Mouse (Mus musculus) midbrain, embryonic 10.5 days (tissue): ENCODE measurements around the gene Osr1. TPM values are rescaled to one million over a fixed set of nuclear protein-coding genes. Genes with fewer than 3 reads are reported as not detected.

ENCODE experiments used
- DNase-seq: peaks from one replicate; pipeline ENCODE4 v3.0.0-alpha.2; 2017; ENCODE audit warnings: low spot score
- H3K27ac ChIP-seq: fragments of 300-500 bp; sonication (generic); replicated peaks from 2 replicates; pipeline ENCODE4 v1.5.1; 2016; ENCODE audit warnings: mild to moderate bottlenecking
- H3K27me3 ChIP-seq: fragments of 300-500 bp; sonication (generic); 2 replicates; pipeline ENCODE4 v1.6.1; 2016; ENCODE audit warnings: low read depth, mild to moderate bottlenecking; ENCODE audit not compliant: poor library complexity, severe bottlenecking
- H3K36me3 ChIP-seq: fragments of 300-500 bp; sonication (generic); 2 replicates; pipeline ENCODE4 v1.6.1; 2016; ENCODE audit warnings: mild to moderate bottlenecking, moderate library complexity
- H3K4me1 ChIP-seq: fragments of 300-500 bp; sonication (generic); 2 replicates; pipeline ENCODE4 v1.6.1; 2016
- H3K4me3 ChIP-seq: fragments of 300-500 bp; sonication (generic); 2 replicates; pipeline ENCODE4 v1.5.1; 2016; ENCODE audit warnings: mild to moderate bottlenecking, moderate library complexity
- H3K9me3 ChIP-seq: fragments of 300-500 bp; sonication (generic); replicated peaks from 2 replicates; pipeline ENCODE4 v1.6.1; 2016; ENCODE audit warnings: mild to moderate bottlenecking
- WGBS: fragments of 180-500 bp; shearing (Covaris S2); methylation state at CpG from one replicate; pipeline ENCODE4 v1.1.7; 2016; 5-methylcytosine and 5-hydroxymethylcytosine counted together
- polyA plus RNA-seq: library from polyadenylated mRNA; unstranded; fragments of >200 nt; fragmentation: Nextera tagmentation; extraction: Ambion mirVana; gene quantifications from 2 replicates; pipeline ENCODE4 v1.2.1, GENCODE M21; 2016

Gene Osr1
- 5.4 and 13.1 TPM in 2 replicates for polyA plus RNA-seq

- peaks cover 63% of the 10 kb centered on the region for H3K27me3 ChIP-seq
Observed at GRCm38 (mm10) chr12:9569971-9570370, at the start of gene Osr1. Gene Osr1, plus strand, starts transcription at chr12:9570116.

GRCm38 (mm10) chr12:9550328-9550727, 19.6 kb upstream of the Osr1 start:
- Histone ChIP-seq H3K4me1 (no peaks in the 10 kb centered on the region), H3K36me3 (no peaks in the 10 kb centered on the region), H3K27ac (no peak overlapping the region)

More at GRCm38 (mm10) chr12:9569971-9570370, at the start of gene Osr1:
- H3K4me3 ChIP-seq: peak within 1 kb of the TSS; percentile 48
- WGBS: under 1% methylated on average over 15 of the region's 15 CpGs
- H3K9me3 ChIP-seq: no peaks in the 10 kb centered on the region
- peak; percentile 72 for DNase-seq
- no peaks in the 10 kb centered on the region for H3K36me3 ChIP-seq
- H3K4me1 ChIP-seq: peaks cover 18% of the 10 kb centered on the region
- no peak within 1 kb of the TSS for H3K27ac ChIP-seq

DNA sequence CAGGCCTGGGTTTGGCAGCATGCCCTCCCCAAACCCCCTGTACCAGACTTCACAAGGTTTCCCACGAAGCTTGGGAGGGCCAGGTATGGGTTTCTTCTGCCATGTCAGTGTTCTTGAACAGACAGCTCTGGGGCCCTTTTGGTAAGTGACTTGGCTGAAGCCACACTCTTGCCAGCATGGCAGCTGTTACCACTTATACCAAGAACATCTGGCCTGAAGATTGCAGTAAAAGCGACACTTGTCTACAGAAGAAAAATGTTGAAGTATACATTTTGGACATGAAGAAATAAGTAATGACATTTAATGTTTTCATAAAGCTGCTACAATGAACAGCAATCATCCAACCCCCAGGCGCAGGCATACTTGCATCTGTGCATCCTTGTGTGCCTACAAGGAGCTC, 5.0 kb upstream of the Osr1 start:
- no peaks in the 10 kb centered on the region for H3K9me3 ChIP-seq
- 85% methylated on average over 3 of the region's 3 CpGs for WGBS
- H3K4me3 ChIP-seq: no peak overlapping the region
- no peak for DNase-seq
- H3K4me1 ChIP-seq: peaks cover under 1% of the 10 kb centered on the region; the same call in 1 of the 2 replicates
- H3K27ac ChIP-seq: no peak overlapping the region
- no peaks in the 10 kb centered on the region for H3K36me3 ChIP-seq
- H3K27me3 ChIP-seq: peaks cover 13% of the 10 kb centered on the region

More at GRCm38 (mm10) chr12:9550328-9550727, 19.6 kb upstream of the Osr1 start:
- WGBS: 94% methylated on average over 2 of the region's 2 CpGs
- no peaks in the 10 kb centered on the region for H3K9me3 ChIP-seq
- DNase-seq: no peak
- no peaks in the 10 kb centered on the region for H3K27me3 ChIP-seq
- no peak overlapping the region for H3K4me3 ChIP-seq

DNA sequence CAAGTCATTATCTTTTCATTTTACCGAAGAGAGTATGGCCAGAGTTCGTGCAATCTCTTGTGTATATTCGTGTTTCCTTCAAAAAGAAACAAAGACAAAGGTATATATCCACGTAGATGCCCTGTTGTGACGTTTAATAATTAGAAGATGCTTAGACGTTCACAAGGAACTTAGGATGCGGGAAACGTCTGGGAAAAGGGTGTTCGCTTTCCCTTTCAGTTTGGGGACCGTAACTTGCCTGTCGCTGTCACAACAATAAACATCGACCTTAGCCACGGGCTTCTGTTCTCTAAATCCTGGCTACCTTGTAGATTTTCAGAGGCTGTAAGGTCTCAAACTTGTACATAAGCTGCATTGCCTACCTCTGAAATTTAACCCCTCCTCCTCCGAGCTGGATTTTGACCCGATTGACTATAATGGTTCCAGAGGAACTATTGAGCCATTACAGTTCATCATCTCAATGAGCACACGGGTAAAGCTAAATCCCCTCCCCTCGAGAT, 630 bp downstream of the Osr1 start:
- Histone ChIP-seq H3K9me3 (no peaks in the 10 kb centered on the region), H3K27ac (no peak overlapping the region), H3K4me1 (peaks cover 18% of the 10 kb centered on the region), H3K27me3 (peaks cover 69% of the 10 kb centered on the region), H3K36me3 (no peaks in the 10 kb centered on the region), H3K4me3 (peak overlapping the region; percentile 48)
- WGBS: under 1% methylated on average over 17 of the region's 17 CpGs
- DNase-seq: peak; percentile 23

DNA sequence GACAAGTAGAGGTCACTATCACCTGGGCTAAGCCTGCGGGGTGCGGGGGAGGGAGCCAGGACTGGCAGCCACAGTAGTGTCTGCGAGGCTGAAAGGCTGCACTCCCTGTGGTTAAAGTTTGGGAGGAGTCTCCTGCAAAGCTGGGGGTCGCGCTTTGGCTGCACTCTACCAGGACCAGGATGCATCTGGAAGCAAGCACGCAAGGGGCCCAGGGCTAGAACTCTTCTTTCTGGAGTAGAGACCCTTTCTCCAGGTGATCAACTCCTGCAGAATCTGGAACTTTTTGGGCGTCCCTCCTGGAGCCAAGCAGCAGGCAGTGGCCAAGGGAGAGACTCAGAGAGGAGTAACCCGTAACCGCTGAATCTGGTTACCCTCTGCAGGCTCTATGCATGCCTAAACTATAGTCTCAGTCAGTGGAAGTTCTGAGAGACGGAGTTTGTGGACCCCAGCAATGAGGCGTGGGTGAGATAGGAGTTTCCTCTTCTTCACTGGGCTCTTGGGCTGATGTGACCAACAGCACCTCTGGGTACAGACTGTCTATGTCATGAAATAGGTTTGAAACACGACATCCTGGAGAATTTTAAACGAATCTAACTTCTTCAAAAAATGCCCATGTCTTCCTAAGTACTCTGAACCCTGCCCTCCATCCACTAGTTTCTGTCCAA, 1.5 kb downstream of the Osr1 start:
- H3K4me3 ChIP-seq: no peak overlapping the region
- DNase-seq: peak; percentile 27
- H3K36me3 ChIP-seq: no peaks in the 10 kb centered on the region
- WGBS: 1% methylated on average over 13 of the region's 13 CpGs
- peaks cover 77% of the 10 kb centered on the region for H3K27me3 ChIP-seq
- peaks cover 18% of the 10 kb centered on the region for H3K4me1 ChIP-seq
- no peaks in the 10 kb centered on the region for H3K9me3 ChIP-seq
- no peak overlapping the region for H3K27ac ChIP-seq

DNA sequence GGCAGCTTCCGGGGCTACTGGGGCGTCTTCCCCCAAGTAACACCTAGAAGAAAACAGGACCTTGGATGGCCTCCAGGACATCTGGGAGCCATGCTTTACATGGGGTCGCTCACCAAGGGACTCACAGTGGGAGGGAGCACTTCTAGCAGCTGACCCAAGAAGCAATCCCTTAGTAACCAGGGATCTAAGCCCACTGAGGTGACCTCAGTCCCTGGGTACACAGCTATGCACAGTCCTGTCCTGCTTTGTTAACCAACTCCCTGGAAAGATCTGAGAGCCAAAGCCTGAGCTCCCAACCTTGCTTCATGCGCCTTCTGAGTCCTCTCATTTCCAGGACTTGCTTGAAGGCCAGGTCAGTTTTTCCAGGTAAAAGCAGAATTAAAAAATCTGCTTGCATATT, 2.1 kb downstream of the Osr1 start:
- Histone ChIP-seq H3K27me3 (peaks cover 83% of the 10 kb centered on the region), H3K4me1 (peaks cover 18% of the 10 kb centered on the region), H3K4me3 (no peak overlapping the region), H3K9me3 (no peaks in the 10 kb centered on the region), H3K36me3 (no peaks in the 10 kb centered on the region), H3K27ac (no peak overlapping the region)
- WGBS: 7% methylated on average over 4 of the region's 4 CpGs
- DNase-seq: peak; percentile 22

DNA sequence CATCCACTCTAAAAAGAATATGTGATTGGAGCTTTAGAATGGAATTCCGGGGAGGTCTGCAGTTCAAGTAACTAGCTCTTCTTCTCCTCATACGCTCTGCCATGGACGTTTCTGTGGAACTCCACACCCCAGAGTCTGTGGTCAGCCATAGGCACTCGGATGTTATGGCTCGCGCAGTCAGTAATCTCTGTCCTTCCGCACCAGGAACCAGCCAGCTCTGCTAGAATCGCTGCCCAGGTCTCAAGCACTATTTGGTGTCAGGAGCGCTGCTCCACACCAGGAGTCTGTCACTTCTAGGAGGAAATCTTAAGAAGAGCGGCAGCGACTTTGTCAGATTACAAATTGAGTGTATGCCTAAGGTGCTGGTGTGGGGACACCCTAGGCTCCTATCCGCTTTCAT, 3.8 kb downstream of the Osr1 start:
- Histone ChIP-seq H3K4me1 (peaks cover 18% of the 10 kb centered on the region), H3K36me3 (no peaks in the 10 kb centered on the region), H3K27ac (no peak overlapping the region), H3K9me3 (no peaks in the 10 kb centered on the region), H3K27me3 (peaks cover 98% of the 10 kb centered on the region), H3K4me3 (peak overlapping the region; percentile 55)
- DNase-seq: peak; percentile 38
- WGBS: 2% methylated on average over 12 of the region's 12 CpGs

- peak; percentile 77 for DNase-seq
- Histone ChIP-seq H3K4me3 (peak overlapping the region; percentile 55), H3K9me3 (no peaks in the 10 kb centered on the region), H3K27ac (no peak overlapping the region), H3K27me3 (peaks cover 98% of the 10 kb centered on the region), H3K36me3 (no peaks in the 10 kb centered on the region), H3K4me1 (peaks cover 20% of the 10 kb centered on the region)
- WGBS: under 1% methylated on average over 38 of the region's 38 CpGs
Observed at GRCm38 (mm10) chr12:9574244-9574871, 4.4 kb downstream of the Osr1 start.

DNA sequence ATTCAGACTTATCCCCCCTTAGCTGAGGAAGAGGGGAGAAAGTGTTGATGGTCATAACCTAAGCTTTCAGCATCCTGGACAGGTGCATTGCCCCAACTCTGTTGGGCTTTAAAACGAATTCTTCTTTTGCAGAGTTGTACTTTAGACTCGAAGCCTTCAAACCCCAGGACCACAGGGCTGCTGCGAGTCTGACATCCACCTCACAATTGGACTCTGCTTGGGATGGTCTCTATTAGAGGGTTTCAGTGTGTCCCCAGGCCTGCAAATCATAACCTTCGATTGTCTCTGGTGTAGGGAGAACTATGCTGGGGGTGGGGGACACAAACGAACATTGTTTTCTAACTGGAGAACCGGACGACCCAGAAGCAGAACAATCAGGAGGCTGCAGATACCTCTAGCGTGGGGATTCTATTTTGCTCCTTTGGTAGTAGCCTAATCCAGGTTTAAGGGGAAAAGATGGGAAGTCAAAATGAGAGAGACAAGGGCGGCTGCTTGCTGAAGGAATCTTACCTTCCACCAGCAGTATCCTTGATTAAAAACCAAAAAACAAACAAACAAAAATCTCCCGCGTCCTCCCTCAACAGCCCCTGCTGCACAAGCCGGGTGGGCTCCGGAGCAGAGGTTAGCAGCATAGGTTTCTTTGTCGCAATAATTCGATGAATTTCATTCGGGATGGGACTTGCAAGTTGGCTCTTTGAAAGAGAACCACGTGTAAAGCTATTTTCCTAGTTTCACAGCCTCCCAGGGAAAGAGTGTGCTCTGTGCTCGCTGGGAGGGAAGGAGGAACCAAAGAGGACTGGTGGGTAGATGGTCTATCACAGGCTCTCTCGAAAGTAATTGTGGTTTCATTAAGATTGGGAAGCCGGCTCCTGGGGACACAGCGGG, 5.5 kb downstream of the Osr1 start:
- no peaks in the 10 kb centered on the region for H3K36me3 ChIP-seq
- no peaks in the 10 kb centered on the region for H3K9me3 ChIP-seq
- H3K4me3 ChIP-seq: no peak overlapping the region; the same call in 1 of the 2 replicates
- under 1% methylated on average over 21 of the region's 21 CpGs for WGBS
- no peak overlapping the region for H3K27ac ChIP-seq
- DNase-seq: peak; percentile 45
- peaks cover 100% of the 10 kb centered on the region for H3K27me3 ChIP-seq
- peaks cover 24% of the 10 kb centered on the region for H3K4me1 ChIP-seq

DNA sequence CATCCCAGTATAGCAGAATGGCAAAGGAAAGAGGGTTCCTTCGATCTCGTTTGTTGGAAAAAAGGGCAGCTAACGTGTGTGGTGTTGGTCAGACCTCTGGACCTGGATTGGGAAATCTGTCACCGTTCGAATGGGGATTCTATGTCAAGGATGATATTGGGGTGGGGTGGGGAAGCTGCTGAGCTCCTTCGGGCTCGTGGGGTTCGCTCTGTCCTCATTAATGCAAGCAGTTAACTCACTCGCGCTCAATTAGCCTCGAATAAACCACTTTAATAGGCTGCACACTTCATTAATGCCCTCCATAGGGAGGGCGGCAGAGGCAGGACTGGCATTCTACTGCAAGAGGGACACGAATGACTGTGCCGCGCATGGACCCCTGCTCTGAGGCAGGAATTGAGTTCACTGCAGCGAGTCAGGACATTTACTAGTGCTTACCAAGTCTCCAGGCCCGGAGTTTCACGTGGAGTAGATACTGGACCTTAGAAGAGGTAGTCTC, 6.2 kb downstream of the Osr1 start:
- DNase-seq: peak; percentile 45
- Histone ChIP-seq H3K36me3 (no peaks in the 10 kb centered on the region), H3K4me1 (peaks cover 31% of the 10 kb centered on the region), H3K9me3 (no peaks in the 10 kb centered on the region), H3K4me3 (no peak overlapping the region), H3K27ac (no peak overlapping the region), H3K27me3 (peaks cover 100% of the 10 kb centered on the region)
- WGBS: 1% methylated on average over 18 of the region's 18 CpGs

DNA sequence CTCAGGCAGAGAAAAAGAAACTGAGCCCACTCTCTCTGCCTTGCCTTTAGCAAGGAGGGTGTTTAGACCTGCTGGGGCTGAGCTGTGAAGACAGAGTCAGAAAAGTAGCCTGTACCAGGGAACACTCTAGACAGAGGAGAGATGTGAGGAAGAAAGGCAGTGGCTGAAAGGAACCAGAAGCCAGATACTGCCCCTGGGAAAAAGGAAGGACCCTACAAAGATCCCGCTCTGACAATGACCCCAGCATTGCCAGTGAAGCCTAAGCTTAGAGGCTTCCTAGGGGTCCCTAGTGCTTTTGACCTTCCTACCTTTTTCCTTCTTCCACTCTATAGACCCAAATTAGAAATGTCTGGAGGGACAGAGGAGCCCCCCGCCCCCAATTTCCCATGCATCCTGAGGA, 7.7 kb downstream of the Osr1 start:
- Histone ChIP-seq H3K27ac (no peak overlapping the region), H3K36me3 (no peaks in the 10 kb centered on the region), H3K9me3 (no peaks in the 10 kb centered on the region), H3K4me3 (no peak overlapping the region), H3K27me3 (peaks cover 100% of the 10 kb centered on the region), H3K4me1 (peaks cover 32% of the 10 kb centered on the region)
- WGBS: 11% methylated on average over 2 of the region's 2 CpGs
- no peak for DNase-seq

GRCm38 (mm10) chr12:9578591-9578990, 8.7 kb downstream of the Osr1 start:
- H3K27ac ChIP-seq: no peak overlapping the region
- H3K4me3 ChIP-seq: no peak overlapping the region
- H3K4me1 ChIP-seq: peaks cover 31% of the 10 kb centered on the region
- H3K9me3 ChIP-seq: no peaks in the 10 kb centered on the region
- DNase-seq: no peak
- 13% methylated on average over 4 of the region's 4 CpGs for WGBS
- H3K36me3 ChIP-seq: no peaks in the 10 kb centered on the region
- H3K27me3 ChIP-seq: peaks cover 100% of the 10 kb centered on the region
